Mouse (Mus musculus) hindlimb bud, embryonic 11.5 days (tissue): Measurements from ENCODE around the gene Kmt2a.
A peak's percentile ranks its signal among the peaks of the same experiment; 100 is the strongest.

Experiments
- DNase-seq: peaks from one replicate; pipeline ENCODE4 v3.0.0-alpha.2; 2012; ENCODE audit warnings: low read depth, low spot score; ENCODE audit errors: extremely low spot score

Kmt2a gene

DNA sequence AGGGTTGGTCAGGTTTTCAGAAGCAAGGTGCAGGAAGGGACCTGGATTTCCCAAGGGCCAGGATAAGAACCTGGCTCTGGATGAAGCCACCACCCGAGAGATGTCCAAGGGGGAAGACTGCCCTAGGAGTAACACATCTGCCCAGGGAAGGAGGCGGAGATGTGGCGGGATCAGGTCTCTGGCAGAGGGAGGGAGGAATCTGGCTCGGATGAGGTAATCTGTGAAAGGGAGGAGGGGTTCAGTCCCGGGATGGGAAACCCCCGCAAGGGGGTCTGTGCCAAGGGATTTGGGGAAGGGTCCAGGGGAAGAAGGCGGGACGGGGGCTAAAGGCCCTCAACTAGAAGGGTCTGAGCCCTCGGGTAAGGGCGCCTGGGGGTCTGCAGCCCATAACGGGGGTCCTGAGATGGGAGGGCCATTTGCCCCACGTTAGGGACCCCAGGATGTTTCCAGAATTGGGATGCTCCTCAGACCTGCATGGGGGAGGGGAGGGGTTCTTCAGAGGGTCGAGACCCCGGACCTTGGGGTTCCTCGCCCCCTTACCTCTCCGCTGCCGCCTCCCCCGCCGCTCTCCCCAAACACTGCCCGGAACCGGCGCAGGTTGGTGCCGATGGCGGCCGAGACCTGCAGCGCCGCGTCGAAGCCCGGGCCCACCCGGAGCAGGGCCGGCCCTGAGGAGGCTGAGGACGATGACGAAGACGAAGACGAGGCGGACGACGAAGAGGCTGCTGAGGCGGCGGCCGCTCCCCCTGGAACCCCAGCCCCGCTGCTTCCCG is 601 bp downstream of the Kmt2a start:
- no peak for DNase-seq

DNA sequence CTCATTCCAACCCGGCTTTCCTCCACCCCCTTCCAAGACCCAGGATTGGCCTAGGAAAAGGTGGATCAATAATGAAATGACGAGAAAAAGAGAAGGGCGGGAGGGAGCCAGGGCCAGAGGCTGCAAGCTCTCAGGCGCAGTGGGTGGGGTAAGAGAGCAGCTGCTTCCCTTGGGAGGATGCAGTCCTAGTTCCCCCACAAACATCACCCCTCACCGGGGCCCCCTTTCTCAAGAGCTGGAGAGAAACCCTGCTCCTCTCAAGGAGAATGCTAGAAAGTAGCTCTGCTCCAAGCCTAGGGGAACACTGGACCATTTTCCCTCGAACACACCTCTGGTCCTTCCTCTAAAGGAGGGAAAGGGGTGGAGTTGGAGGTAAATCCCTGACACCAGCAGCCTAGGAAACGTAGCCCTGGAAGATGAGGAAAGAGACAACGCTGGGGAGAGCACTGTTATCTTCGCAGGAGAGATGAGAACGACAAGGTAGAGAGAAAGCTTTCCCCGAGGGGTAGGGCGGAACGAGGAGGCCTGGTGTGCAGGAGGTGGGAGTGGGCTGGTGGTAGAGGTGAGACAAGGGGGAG is 1.3 kb downstream of the Kmt2a start:
- DNase-seq, result no peak

DNA sequence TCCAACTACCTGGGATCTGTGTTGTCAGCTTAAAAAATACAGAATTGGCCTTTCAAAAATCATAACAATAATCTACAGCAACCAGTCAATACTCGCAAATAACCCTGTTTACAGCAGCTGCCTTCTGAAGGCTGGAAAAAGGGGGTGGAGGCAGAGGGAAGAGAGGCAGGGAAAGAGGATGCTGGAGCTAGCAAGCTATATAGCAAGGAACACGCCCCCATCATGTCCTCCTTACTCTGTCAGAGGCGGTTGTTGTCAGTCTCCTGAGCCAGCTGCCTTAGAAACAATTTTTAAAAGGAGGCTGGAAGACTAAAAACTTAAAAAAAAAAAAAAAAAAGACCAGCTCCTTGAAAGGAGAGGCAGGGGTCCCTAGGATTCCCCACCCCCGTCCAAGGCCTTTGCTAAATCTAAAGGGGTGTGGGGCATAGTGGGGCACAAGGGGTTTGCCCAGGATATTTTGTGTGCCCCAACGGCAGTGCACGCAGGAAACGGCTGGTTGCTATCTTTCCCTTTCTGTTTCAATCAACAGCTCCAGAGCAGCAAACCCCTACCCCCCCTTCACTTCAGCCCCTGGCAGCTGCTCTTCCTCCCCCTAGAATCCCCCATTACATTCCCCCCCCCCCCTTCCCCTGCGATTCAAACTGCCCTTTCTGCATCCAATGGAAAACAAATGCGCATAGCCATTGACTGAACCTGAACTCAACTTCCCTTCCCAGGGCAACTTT is 2.2 kb downstream of the Kmt2a start:
- DNase-seq, result no peak

DNA sequence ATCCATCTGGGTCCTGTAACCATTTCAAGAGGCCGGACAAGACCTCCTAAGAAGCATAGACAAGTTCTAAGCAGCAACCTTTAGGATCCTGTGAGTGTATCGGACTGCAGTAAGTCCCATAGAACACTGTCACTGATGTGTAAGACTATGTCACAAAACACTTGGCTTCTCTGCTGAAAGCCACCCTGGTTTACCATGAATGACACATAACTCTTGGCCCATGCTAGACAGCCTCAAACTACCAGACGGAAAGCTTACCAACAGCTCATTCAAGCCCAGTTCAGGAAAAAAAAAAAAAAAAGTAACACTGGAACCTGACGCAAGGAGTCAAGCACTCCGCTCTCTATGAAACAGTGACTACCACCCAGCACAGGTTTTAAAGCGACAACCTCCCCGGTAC is 3.4 kb downstream of the Kmt2a start:
- DNase-seq, result no peak

DNA sequence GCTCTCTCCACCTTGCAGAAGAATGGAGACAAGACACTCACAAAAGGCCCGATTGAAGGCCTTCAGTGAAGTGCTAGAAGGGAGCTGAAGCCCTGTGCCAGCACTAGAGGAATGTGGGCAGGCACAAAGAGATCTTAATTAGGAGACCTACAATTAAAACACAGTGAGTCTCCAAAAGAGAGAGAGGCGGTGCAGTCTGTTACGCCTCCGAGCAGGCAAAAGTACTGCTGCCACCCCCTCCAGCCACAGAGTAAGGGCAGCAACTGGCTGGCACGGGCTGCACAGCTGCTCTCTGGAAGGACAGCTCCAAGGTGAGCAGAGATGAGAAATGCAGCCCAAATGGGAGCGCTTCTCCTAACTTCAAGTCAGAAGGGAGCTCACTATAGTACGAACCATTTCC is 5.6 kb downstream of the Kmt2a start:
- DNase-seq, result no peak

GRCm38 (mm10) chr9:44874198-44874597 is 6.9 kb downstream of the Kmt2a start:
- DNase-seq, result no peak

DNA sequence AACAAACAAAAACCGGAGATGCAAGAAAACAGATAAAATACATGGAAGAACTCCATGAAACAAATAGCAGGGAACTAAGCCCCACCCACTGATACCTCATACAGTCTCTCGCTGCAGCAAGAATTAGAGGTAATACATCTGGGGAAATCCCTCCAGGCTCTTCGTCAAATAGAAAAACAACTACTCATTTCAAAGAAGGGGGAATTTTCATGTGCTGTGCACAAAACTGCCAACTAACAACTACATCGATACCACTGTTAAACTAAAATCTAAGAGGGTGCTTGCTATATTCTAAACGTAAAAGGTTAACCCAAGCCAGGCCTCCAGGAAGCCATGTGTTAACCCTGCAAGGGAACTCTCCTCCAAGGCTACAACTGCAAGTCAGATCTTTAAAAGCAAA is 7.4 kb downstream of the Kmt2a start:
- DNase-seq, result no peak

GRCm38 (mm10) chr9:44868336-44869094 is 12.6 kb downstream of the Kmt2a start:
- DNase-seq, result no peak

GRCm38 (mm10) chr9:44867664-44868063 is 13.4 kb downstream of the Kmt2a start:
- DNase-seq, result no peak

DNA sequence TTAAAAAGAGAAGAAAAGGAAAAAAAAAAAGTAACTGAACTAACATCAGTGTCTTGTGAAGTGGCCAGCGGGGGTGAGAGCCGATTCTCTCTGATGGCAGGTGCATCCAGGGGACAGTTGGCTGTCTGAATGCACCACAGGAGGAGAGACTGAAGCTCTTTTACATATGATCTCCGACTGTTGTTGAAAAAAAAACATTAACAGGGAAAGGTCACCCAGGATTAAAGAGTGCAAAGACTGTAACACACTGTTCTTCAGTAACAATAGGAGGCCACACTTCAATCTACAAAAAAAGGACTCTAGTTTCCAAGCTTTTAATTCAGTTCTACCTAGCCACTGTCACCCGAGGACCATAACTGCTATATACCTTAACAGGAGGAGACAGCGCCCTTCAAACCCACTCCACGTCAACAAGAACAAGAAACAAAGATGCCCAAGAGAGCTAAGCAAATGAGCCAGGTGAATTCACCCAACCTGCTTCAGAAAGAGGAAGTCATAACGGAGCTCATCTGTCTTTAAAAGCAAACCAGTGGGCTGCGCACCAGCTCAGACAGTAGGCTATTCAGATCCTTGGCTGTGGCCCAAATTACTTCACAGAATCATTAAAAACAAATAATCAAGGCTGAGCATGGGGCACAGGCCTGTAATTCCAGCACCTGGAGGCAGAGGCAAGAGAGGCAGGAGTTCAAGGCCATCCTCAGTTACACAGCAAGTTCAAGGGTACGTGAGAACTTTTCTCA is 14.4 kb downstream of the Kmt2a start:
- DNase-seq, result no peak

DNA sequence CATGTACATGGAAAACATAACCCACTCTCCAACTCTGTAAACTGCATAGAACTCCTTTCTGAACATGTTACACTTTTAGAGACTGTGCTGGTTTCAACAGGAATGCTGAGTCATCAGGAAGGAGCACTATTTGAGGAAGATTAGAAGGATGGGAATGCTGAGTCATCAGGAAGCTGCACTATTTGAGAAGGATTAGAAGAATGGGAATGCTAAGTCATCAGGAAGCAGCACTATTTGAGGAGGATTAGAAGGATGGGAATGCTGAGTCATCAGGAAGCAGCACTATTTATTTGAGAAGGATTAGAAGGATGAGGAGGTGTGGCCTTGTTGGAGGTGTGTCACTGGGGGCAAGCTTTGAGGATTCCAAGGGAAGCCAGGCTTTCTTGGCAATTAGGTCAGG is 20.0 kb downstream of the Kmt2a start:
- no peak for DNase-seq

- no peak for DNase-seq
Observed at GRCm38 (mm10) chr9:44858657-44859056, 22.4 kb downstream of the Kmt2a start.

GRCm38 (mm10) chr9:44857405-44857992 is 23.6 kb downstream of the Kmt2a start:
- DNase-seq, result no peak

- no peak for DNase-seq
Observed at GRCm38 (mm10) chr9:44855153-44855552, 25.9 kb downstream of the Kmt2a start.

GRCm38 (mm10) chr9:44847446-44847845 is 33.6 kb downstream of the Kmt2a start:
- DNase-seq, result no peak

GRCm38 (mm10) chr9:44841241-44841640 is 39.9 kb downstream of the Kmt2a start:
- DNase-seq, result no peak

DNA sequence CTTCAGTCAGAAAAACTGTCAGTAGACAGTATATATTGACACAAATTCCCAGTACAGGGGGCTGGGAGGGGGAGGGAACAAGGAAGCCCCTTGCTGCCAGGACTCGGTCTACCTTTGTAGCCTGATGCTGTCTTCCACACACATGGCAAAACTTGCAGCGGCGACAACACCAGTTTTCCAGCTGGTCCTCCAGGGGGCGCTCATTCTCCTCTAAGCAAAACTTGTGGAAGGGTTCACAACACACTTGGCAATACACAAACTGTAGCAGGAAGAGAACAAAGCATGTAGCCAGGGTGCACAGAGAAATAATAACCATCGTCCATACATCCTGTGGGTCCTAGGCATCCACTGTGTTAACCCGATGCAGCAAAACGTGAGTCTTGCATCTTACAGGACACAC is 44.7 kb downstream of the Kmt2a start:
- DNase-seq, result peak; percentile 35

DNA sequence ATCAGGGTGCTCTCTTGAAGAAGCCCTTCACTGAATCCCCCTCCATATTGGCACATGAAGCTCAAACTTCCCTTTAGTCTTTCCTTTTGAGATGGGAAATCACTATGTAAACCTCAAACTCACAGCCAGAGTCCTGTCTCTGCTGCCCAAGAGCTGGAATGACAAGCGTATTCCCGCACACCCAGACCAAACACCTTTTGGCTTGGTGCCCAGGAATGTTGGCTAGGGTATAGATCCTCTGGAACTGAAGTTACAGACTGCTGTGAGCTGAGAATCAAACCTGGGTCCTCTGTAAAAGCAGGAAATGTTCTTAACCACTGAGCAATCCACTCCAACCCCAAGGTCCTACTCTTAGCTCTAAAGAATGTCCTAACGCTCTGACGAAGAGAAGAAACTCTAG is 48.7 kb downstream of the Kmt2a start:
- DNase-seq, result no peak

DNA sequence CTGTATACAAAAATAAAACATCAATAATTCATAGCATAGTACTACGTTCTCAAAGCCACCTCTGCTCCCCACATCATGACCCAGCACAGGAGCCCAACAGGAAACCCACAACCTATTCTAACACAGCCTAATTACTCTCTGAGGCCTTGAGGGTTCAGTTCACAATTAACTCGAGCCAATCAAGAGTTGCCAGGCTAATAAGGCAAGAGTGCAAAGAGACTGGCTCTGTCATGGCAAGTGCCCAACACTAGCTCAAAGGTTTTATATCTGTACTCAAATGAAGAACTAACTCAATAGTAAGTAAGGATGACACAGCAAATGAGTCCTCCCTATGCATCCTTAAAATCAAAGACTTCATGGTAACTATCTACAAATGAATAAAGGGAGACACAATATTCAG is 50.6 kb downstream of the Kmt2a start:
- DNase-seq, result no peak

- DNase-seq, result no peak
Observed at GRCm38 (mm10) chr9:44828944-44829343, 52.2 kb downstream of the Kmt2a start.
